Mouse (Mus musculus) spleen, adult 2 months (tissue): ENCODE data around the gene Aldh1l1.

ENCODE experiments used
- CTCF ChIP-seq: fragments of 200-500 bp; IDR thresholded peaks from 2 replicates; pipeline ENCODE4 v1.5.1; 2011; ENCODE audit warnings: mild to moderate bottlenecking, inconsistent platforms; ENCODE audit not compliant: insufficient read depth, insufficient read length, insufficient replicate concordance; ENCODE audit errors: extremely low read depth
- POLR2A ChIP-seq: fragments of 200-500 bp; IDR thresholded peaks from 2 replicates; pipeline ENCODE4 v1.6.1; 2011; ENCODE audit warnings: low read depth, low read length, inconsistent platforms

DNA sequence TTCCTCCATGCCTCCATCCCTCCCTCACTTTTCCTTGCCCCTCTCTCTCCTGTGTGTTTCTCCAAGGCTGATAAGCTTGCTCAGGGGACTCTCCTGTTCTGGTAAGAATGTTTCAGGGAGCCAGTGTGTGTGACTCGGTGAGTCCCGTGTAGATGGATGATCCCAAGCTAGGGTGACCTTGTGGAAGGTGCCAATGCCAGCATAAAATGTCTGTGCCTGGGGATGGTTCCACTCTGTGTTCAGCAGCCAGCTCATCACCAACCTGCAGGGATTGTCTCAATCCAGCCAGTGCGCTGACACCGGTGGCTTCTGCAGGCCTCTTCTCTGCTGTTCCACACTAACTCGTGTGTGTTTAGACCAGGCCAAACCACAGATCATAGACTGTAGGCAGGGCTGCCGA is 130.3 kb downstream of the Aldh1l1 start:
- no peak for TF ChIP-seq CTCF
- no peak for TF ChIP-seq POLR2A
